Mouse (Mus musculus) G1E (cell line): Measurements from ENCODE around the gene Pheta1. TPM values are rescaled to one million over a fixed set of nuclear protein-coding genes. Genes with fewer than 3 reads are reported as not detected.

Experiments
- ATAC-seq: 2 replicates; pipeline ENCODE4 v1.8.0; 2016; ENCODE audit warnings: mild to moderate bottlenecking; ENCODE audit not compliant: insufficient number of reproducible peaks, poor library complexity, low FRiP score, severe bottlenecking; ENCODE audit errors: extremely low read depth
- DNase-seq: peaks from one replicate; pipeline ENCODE4 v3.0.0; 2012; ENCODE audit warnings: low spot score
- H3K27me3 ChIP-seq: 2 replicates; pipeline ENCODE4 v1.6.1; 2012; ENCODE audit warnings: mild to moderate bottlenecking, low read length, inconsistent platforms; ENCODE audit not compliant: insufficient read depth
- H3K36me3 ChIP-seq: replicated peaks from 2 replicates; pipeline ENCODE3; 2012; ENCODE audit warnings: mild to moderate bottlenecking, inconsistent platforms
- H3K4me1 ChIP-seq: 2 replicates; pipeline ENCODE4 v1.6.1; 2012; ENCODE audit warnings: low read depth, low read length, inconsistent platforms, mixed read lengths; ENCODE audit not compliant: insufficient read depth
- H3K4me3 ChIP-seq: 2 replicates; pipeline ENCODE4 v1.5.1; 2012; ENCODE audit warnings: low read depth, mild to moderate bottlenecking, inconsistent platforms, low read length, moderate library complexity, mixed read lengths
- H3K9me3 ChIP-seq: replicated peaks from 2 replicates; pipeline ENCODE4 v1.6.1; 2012; ENCODE audit warnings: inconsistent platforms
- CTCF ChIP-seq: IDR thresholded peaks from 2 replicates; pipeline ENCODE4 v1.5.1; 2012; ENCODE audit warnings: low read depth, low read length, inconsistent platforms, mixed read lengths
- GATA1 ChIP-seq: IDR thresholded peaks from 2 replicates; pipeline ENCODE4 v1.6.1; 2012; ENCODE audit warnings: borderline replicate concordance, low read length, inconsistent platforms, mixed read lengths
- GATA2 ChIP-seq: IDR thresholded peaks from 2 replicates; pipeline ENCODE4 v1.6.1; 2012; ENCODE audit warnings: low read depth, low read length, inconsistent platforms, borderline replicate concordance
- POLR2AphosphoS5 ChIP-seq: IDR thresholded peaks from 2 replicates; pipeline ENCODE4 v1.6.1; 2012; ENCODE audit warnings: low read depth, low read length, inconsistent platforms; ENCODE audit not compliant: insufficient replicate concordance
- TAL1 ChIP-seq: conservative IDR thresholded peaks from 2 replicates; pipeline ENCODE4 v1.6.1; 2012; ENCODE audit warnings: low read depth, low read length, inconsistent platforms, mixed read lengths
- polyA plus RNA-seq: library from polyadenylated mRNA; stranded (reverse); fragments of >175 nt; gene quantifications from 2 replicates; pipeline ENCODE4 v1.2.3, GENCODE M21; 2012
- total RNA-seq, 2 experiments: library from RNA; stranded (forward) in 1 of 2; stranded (reverse) in 1 of 2; fragments of 200-1000 nt in 1 of 2; fragments of >200 nt in 1 of 2; fragmentation: Nextera tagmentation in 1 of 2; gene quantifications; 2 replicates each; pipeline ENCODE4 v1.2.3; 2014 to 2017

Gene Pheta1
- total and polyA plus RNA-seq, 3 experiments, result 2.6 to 13.3 (median 2.6) TPM

- no peak for ATAC-seq
- Histone ChIP-seq H3K36me3 (peaks cover 42% of the 10 kb centered on the region), H3K9me3 (no peaks in the 10 kb centered on the region), H3K27me3 (no peaks in the 10 kb centered on the region), H3K4me3 (peak overlapping the region; percentile 88), H3K4me1 (peaks cover 70% of the 10 kb centered on the region)
- peak; percentile 66 for DNase-seq
- TF ChIP-seq CTCF (no peak), TAL1 (no peak), GATA2 (no peak), POLR2AphosphoS5 (no peak), GATA1 (no peak)
Measured at GRCm38 (mm10) chr5:121835949-121836691, 12.7 kb upstream of the Pheta1 start.

GRCm38 (mm10) chr5:121836692-121837415 is 11.9 kb upstream of the Pheta1 start:
- Histone ChIP-seq H3K27me3 (no peaks in the 10 kb centered on the region), H3K4me3 (peak overlapping the region; percentile 88), H3K4me1 (peaks cover 67% of the 10 kb centered on the region), H3K9me3 (no peaks in the 10 kb centered on the region), H3K36me3 (peaks cover 35% of the 10 kb centered on the region)
- peak; percentile 96 for DNase-seq
- peak; percentile 71 for ATAC-seq
- TF ChIP-seq GATA1 (no peak), GATA2 (no peak), TAL1 (no peak), POLR2AphosphoS5 (no peak), CTCF (no peak)

- peak; percentile 82 for DNase-seq
- peaks cover 68% of the 10 kb centered on the region for H3K4me1 ChIP-seq
Measured at GRCm38 (mm10) chr5:121837441-121838340, 11.1 kb upstream of the Pheta1 start, which contains the start of gene Sh2b3. TSS of gene Sh2b3 (minus strand) at chr5:121837646.

GRCm38 (mm10) chr5:121838341-121839127 is 10.2 kb upstream of the Pheta1 start:
- ATAC-seq (no peak), DNase-seq (peak; percentile 79)
- peaks cover 5% of the 10 kb centered on the region; the same call in 1 of the 2 replicates for H3K27me3 ChIP-seq
- no peaks in the 10 kb centered on the region for H3K9me3 ChIP-seq
- peaks cover 68% of the 10 kb centered on the region for H3K4me1 ChIP-seq
- TF ChIP-seq GATA2 (no peak), TAL1 (no peak), CTCF (no peak), GATA1 (no peak), POLR2AphosphoS5 (no peak)
- H3K36me3 ChIP-seq, result peaks cover 19% of the 10 kb centered on the region
- H3K4me3 ChIP-seq, result peak overlapping the region; percentile 88

More at GRCm38 (mm10) chr5:121837441-121838340, 11.1 kb upstream of the Pheta1 start, which contains the start of gene Sh2b3:
- Histone ChIP-seq H3K27me3 (no peaks in the 10 kb centered on the region), H3K4me3 (peak within 1 kb of the TSS; percentile 88), H3K36me3 (peaks cover 27% of the 10 kb centered on the region), H3K9me3 (no peaks in the 10 kb centered on the region)
- 0 out of 2 replicates have a peak, but pooled peaks have one; percentile 15 for ATAC-seq
- TF ChIP-seq CTCF (no peak), GATA2 (no peak), TAL1 (no peak), POLR2AphosphoS5 (no peak), GATA1 (no peak)

- no peak for TF ChIP-seq GATA2
- no peak for TF ChIP-seq POLR2AphosphoS5
- TF ChIP-seq TAL1, result no peak
- no peak for TF ChIP-seq CTCF
- TF ChIP-seq GATA1, result no peak
- peak overlapping the region; percentile 88 for H3K4me3 ChIP-seq
- peaks cover 13% of the 10 kb centered on the region for H3K36me3 ChIP-seq
- no peak for ATAC-seq
- peaks cover 68% of the 10 kb centered on the region for H3K4me1 ChIP-seq
- no peaks in the 10 kb centered on the region for H3K9me3 ChIP-seq
- peaks cover 10% of the 10 kb centered on the region; the same call in 1 of the 2 replicates for H3K27me3 ChIP-seq
- DNase-seq, result no peak
Measured at GRCm38 (mm10) chr5:121839128-121839473, 9.7 kb upstream of the Pheta1 start.
